Mouse (Mus musculus) bone marrow macrophage, adult 2 months (primary cell): ENCODE measurements around the gene Larp4b. TPM values are rescaled to one million over a fixed set of nuclear protein-coding genes. Genes with fewer than 3 reads are reported as not detected.

ENCODE experiments used
- H3K27ac ChIP-seq: 2 replicates; pipeline ENCODE4 v1.5.1; 2012; ENCODE audit warnings: low read depth, low read length; ENCODE audit not compliant: insufficient read depth
- H3K4me1 ChIP-seq: 2 replicates; pipeline ENCODE4 v1.6.1; 2012; ENCODE audit warnings: low read length; ENCODE audit not compliant: control insufficient read depth, insufficient read depth
- H3K4me3 ChIP-seq: 2 replicates; pipeline ENCODE4 v1.5.1; 2012; ENCODE audit warnings: mild to moderate bottlenecking, low read length, moderate library complexity; ENCODE audit not compliant: insufficient read depth
- CTCF ChIP-seq: IDR thresholded peaks from 2 replicates; pipeline ENCODE4 v1.5.1; 2012; ENCODE audit warnings: low read depth, mild to moderate bottlenecking, low read length, moderate library complexity
- POLR2A ChIP-seq: IDR thresholded peaks from 2 replicates; pipeline ENCODE4 v1.6.1; 2012; ENCODE audit warnings: mild to moderate bottlenecking, low read depth, low read length, borderline replicate concordance
- polyA plus RNA-seq: library from polyadenylated mRNA; stranded (reverse); fragments of >200 nt; gene quantifications from 2 replicates; pipeline ENCODE4 v1.2.4, GENCODE M21; 2012; ENCODE audit not compliant: missing spikeins, insufficient read depth, insufficient read length

Larp4b gene
- polyA plus RNA-seq, 1 experiment = 54.1 TPM

DNA sequence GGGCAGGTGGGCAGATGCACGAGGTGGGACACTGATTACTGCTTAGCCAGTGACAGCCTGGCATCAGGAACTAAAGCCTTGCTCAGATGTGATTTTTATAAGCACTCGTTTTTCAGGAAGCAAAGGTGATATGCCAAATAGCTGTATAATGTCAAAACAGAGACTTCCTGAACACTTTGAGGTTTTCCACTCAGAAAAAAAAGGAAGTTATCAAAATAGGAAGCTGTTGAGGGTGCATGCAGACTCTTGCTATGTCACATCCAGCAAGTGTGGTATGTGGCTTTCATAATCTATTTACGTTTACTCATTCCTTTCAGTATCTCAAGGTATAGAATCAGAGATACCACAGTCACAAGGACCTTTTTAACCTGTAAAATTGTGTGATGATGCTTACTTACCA, 79.7 kb downstream of the Larp4b start:
- Histone ChIP-seq H3K4me3 (no peak overlapping the region), H3K27ac (peak overlapping the region; percentile 51)
- no peak for TF ChIP-seq CTCF
- no peak for TF ChIP-seq POLR2A

DNA sequence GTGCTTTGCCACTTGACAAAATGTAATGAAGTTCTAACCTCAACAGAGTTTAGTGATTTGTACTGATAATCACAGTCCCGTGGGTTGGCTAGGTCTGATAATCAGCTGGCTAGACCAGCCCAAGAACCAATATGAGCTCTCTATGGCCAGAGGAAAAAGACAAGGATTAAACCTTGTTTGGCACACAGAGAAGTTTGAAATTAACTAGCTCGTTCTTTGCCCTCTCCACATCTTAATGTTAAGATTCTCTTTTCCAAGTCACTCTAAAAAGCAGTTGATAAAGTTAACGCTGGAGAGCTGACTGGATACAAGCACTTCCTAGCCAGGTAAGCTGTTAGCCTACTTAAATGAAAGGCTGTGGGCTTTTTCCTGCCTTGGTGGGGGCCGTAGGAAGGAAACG, 81.5 kb downstream of the Larp4b start:
- no peak overlapping the region for H3K27ac ChIP-seq
- no peak for TF ChIP-seq POLR2A
- no peak for TF ChIP-seq CTCF
- H3K4me3 ChIP-seq = no peak overlapping the region
- peaks cover 36% of the 10 kb centered on the region for H3K4me1 ChIP-seq

More for the DNA sequence above, 79.7 kb downstream of the Larp4b start:
- H3K4me1 ChIP-seq = peaks cover 32% of the 10 kb centered on the region

DNA sequence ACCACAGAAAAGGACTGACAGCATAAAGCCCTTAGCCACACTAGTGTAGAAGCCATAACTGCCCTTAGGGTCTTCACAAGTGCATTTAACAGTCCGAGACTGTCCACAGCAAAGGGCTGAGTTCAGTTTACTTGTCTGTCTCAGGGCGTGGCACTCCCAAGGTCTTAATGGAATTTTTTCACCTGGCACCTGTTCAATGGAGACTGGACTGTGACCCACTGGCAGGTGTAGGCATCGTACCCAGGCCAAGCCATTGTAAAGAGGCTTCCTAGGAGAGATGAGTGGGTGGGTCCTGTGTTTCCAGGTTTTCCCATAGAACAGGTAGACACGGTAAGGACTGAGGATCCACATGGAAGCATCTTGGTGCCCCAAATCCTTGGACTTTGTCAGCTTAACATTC, 84.6 kb downstream of the Larp4b start:
- H3K4me1 ChIP-seq = peaks cover 27% of the 10 kb centered on the region

DNA sequence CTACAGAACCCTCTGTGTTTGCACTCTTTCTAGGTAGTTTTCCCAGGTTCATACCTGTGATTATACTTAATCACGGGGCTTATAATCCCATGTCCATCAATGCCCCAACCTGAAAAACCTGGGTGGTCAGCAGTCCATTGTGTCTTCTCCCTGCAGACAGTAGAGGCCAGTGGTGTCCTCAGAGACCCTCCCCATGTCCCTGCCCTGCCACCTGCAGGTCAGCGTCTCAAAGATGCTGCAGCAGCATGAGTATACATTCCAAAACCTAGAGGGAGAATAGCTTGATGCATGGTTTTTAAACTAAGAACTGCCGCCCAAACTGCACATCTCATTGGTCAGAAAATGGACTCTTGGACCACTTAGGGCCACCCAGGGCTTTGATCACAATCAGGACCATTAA, 85.0 kb downstream of the Larp4b start:
- Histone ChIP-seq H3K27ac (no peak overlapping the region), H3K4me1 (peaks cover 24% of the 10 kb centered on the region), H3K4me3 (no peak overlapping the region)
- TF ChIP-seq CTCF = no peak

More for the DNA sequence above, 84.6 kb downstream of the Larp4b start:
- Histone ChIP-seq H3K27ac (no peak overlapping the region), H3K4me3 (no peak overlapping the region)
- TF ChIP-seq CTCF (no peak), POLR2A (no peak)

DNA sequence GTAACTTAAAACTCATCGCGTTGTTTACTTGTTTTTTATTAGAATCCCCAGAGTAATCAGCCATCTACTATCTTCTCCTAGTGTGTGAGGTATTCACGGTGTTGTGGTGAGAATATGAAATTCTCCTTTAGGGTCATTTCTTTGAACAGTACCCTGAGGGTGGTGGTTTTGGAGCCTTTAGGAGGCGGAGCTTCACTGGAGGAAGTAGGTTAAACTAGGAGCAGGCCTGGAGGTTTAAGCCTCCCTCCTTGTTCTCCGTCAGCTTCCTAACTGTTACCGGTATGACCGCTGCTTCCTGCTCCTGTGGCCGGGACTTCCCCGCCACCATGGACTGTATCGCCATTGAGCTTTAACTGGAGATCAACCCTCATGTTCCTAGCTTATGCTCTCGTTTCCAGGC, 86.5 kb downstream of the Larp4b start:
- no peak overlapping the region for H3K4me3 ChIP-seq
- TF ChIP-seq POLR2A (no peak), CTCF (no peak)
- peaks cover 15% of the 10 kb centered on the region for H3K4me1 ChIP-seq
- H3K27ac ChIP-seq = no peak overlapping the region

DNA sequence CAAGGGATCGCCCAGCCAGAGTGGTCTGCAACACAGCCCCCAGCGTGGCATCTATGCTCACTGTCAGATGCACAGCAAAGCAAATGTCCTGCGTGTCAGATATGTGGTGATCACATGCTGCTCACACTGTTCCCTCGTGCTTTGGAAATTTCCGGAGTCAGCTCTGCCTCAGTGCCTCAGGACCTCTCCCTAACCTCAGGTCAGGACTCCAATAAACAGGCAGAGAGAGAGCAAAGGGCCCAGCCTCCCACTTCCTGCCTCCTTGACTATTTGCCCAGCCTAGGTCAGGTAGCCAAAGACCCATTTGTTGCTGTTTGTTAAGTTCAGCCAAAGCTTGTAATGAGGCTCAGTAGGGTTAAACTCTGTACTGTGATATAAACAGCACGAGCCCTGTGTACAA, 87.4 kb downstream of the Larp4b start:
- H3K27ac ChIP-seq = no peak overlapping the region
- no peak overlapping the region for H3K4me3 ChIP-seq
- H3K4me1 ChIP-seq = peaks cover 15% of the 10 kb centered on the region
- no peak for TF ChIP-seq CTCF
- no peak for TF ChIP-seq POLR2A

DNA sequence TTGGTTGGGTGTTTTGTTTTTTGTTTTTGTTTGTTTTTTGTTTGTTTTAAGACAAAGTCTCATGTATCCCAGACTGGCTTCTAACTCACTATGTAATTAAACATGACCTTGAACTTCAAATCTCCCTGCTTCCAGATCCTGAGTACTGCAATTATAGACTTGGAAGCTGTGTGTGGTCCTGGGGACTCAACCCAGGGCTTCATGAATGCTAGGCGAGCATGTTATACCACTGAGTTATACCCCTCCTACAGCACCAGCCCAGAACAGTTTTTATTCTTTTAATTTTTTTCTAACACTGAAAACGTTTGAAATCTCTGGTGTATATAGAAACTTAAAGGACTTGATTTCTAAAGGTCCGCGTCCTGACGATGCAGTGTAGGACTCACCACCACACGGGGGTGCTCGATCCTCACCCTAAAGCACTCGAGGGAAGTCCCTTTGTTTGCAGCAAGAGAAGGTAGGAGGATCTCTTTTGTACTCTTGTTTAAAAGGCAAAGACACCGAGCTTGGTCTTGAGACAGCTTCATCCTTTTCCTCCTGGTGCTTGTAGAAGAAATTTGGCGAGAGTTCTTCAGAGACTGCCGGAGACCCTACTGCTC, 88.1 kb downstream of the Larp4b start:
- Histone ChIP-seq H3K4me3 (no peak overlapping the region), H3K27ac (no peak overlapping the region), H3K4me1 (peaks cover 13% of the 10 kb centered on the region)
- TF ChIP-seq POLR2A (no peak), CTCF (peak; percentile 88)

DNA sequence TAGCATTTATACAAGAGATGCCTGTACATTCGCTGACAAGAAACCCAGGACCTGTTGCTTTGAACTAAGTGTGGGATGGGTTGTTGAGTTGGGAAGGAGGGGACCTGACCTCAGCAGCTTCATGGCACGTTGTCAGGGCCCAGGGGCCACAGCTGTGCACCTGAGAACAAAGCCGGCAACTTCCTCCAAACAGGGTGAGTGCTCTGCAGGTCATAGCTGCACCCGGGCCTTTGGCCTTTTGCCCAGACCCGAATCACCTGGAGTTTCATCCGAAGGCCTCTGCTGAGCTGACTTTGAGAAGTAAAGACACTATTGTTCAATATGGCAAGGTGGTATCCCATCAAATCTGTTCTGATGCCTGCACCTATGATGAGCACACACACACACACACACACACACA, 90.6 kb downstream of the Larp4b start:
- TF ChIP-seq POLR2A = no peak
- TF ChIP-seq CTCF = no peak
- H3K4me1 ChIP-seq = peaks cover 24% of the 10 kb centered on the region
- H3K4me3 ChIP-seq = no peak overlapping the region
- no peak overlapping the region for H3K27ac ChIP-seq

DNA sequence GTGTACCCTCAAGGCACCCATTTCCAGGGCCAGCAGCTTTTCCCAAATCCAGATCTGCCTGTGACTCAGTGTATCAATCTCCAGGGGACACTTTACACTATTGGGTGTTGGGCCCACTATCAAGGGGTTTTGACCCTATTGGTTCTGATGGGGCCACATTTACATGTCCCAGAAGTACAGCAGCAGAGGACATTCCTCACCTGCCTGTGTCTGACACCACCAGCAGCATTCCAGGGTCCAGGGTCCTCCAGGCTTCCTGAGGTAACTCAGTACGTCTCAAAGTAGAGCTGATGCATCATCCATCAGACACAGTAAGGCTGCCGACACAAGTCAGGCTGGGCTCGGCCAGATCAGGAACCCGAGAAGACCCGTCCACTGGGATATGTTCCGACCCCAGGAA, 91.0 kb downstream of the Larp4b start:
- no peak for TF ChIP-seq CTCF
- no peak for TF ChIP-seq POLR2A
- Histone ChIP-seq H3K27ac (no peak overlapping the region), H3K4me3 (no peak overlapping the region), H3K4me1 (peaks cover 27% of the 10 kb centered on the region)

DNA sequence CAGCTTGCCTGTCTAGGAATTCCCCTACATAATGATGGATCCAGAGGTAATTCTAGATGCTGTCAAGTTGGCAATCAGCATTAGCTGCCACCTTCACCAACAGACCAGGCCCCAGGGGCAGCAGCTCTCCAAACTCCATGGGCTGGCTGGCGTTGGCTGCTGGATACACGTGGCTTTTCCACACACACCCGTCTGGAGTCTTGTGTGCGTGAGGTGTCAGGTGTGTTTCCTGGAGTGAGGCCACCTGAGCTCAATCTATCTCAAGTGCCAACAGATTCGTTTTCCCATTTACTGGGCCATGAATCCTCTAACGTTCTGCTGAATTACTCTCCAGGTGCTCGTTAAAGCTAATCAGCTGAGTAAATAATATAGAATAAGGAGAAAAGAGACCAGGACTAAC, 93.5 kb downstream of the Larp4b start:
- peaks cover 35% of the 10 kb centered on the region for H3K4me1 ChIP-seq
- H3K27ac ChIP-seq = no peak overlapping the region
- TF ChIP-seq POLR2A (no peak), CTCF (no peak)
- no peak overlapping the region for H3K4me3 ChIP-seq
